Mouse (Mus musculus): Measurements from ENCODE around the gene B4galt4.

GRCm38 (mm10) chr16:38705531-38706281 is 36.4 kb upstream of the B4galt4 start:
- TF ChIP-seq CTCF (IDR thresholded peaks at IDR 0.05; ENCODE audit: borderline replicate concordance, control insufficient read depth, extremely low read depth, insufficient read depth, low read length, poor library complexity) (no peak), POLR2A (IDR thresholded peaks at IDR 0.05; ENCODE audit: control insufficient read depth, extremely low read depth, insufficient read depth, low read length, poor library complexity) (no peak)

All from thymus, adult 2 months (tissue).